Mouse (Mus musculus): Measurements from ENCODE around the gene Nr1d1. TPM values are rescaled to one million over a fixed set of nuclear protein-coding genes. Genes with fewer than 3 reads are reported as not detected.

The Nr1d1 gene
- polyA plus RNA-seq, 1 experiment from 2014 or later = 1.9 TPM

- no peaks in the 10 kb centered on the region for H3K27me3 ChIP-seq (ENCODE audit: control insufficient read depth, insufficient read depth, low read length)
- H3K9ac ChIP-seq (ENCODE audit: low read length) = no peak overlapping the region
- peaks cover 40% of the 10 kb centered on the region for H3K4me1 ChIP-seq (ENCODE audit: control insufficient read depth, insufficient read depth, low read length)
- H3K4me3 ChIP-seq (ENCODE audit: low read depth, low read length) = no peak overlapping the region
- no peak overlapping the region for H3K27ac ChIP-seq (ENCODE audit: low read depth, low read length)
- H3K4me2 ChIP-seq (ENCODE audit: low read depth) = no peak overlapping the region
- no peaks in the 10 kb centered on the region for H3K36me3 ChIP-seq (ENCODE audit: control insufficient read depth, insufficient read depth, low read length)
- no peak for DNase-seq (ENCODE audit: low spot score)
- H3K9me3 ChIP-seq (ENCODE audit: control insufficient read depth, low read length) = no peaks in the 10 kb centered on the region
- WGBS = 93% methylated on average over 10 of the region's 10 CpGs
- no peak for ATAC-seq (ENCODE audit: insufficient read depth, low FRiP score, low TSS enrichment)
These were observed 22.5 kb downstream of the Nr1d1 start for GRCm38 (mm10) chr11:98752562-98753140.

- 47% methylated on average over 6 of the region's 6 CpGs for WGBS
- Histone ChIP-seq H3K9me3 (ENCODE audit: control insufficient read depth, low read length) (no peaks in the 10 kb centered on the region), H3K9ac (ENCODE audit: low read length) (peak overlapping the region; percentile 18; the same call in 1 of the 2 replicates), H3K27ac (ENCODE audit: low read depth, low read length) (peak overlapping the region; percentile 1), H3K27me3 (ENCODE audit: control insufficient read depth, insufficient read depth, low read length) (no peaks in the 10 kb centered on the region), H3K4me1 (ENCODE audit: control insufficient read depth, insufficient read depth, low read length) (peaks cover 52% of the 10 kb centered on the region), H3K36me3 (ENCODE audit: control insufficient read depth, insufficient read depth, low read length) (no peaks in the 10 kb centered on the region), H3K4me2 (ENCODE audit: low read depth) (no peak overlapping the region), H3K4me3 (ENCODE audit: low read depth, low read length) (no peak overlapping the region)
- no peak for DNase-seq (ENCODE audit: low spot score)
- ATAC-seq (ENCODE audit: insufficient read depth, low FRiP score, low TSS enrichment) = no peak
These were observed 23.8 kb downstream of the Nr1d1 start for GRCm38 (mm10) chr11:98751221-98751782.

- Histone ChIP-seq H3K9me3 (ENCODE audit: control insufficient read depth, low read length) (no peaks in the 10 kb centered on the region), H3K27ac (ENCODE audit: low read depth, low read length) (peak overlapping the region; percentile 77), H3K27me3 (ENCODE audit: control insufficient read depth, insufficient read depth, low read length) (no peaks in the 10 kb centered on the region), H3K4me3 (ENCODE audit: low read depth, low read length) (no peak overlapping the region), H3K36me3 (ENCODE audit: control insufficient read depth, insufficient read depth, low read length) (no peaks in the 10 kb centered on the region), H3K4me2 (ENCODE audit: low read depth) (no peak overlapping the region), H3K4me1 (ENCODE audit: control insufficient read depth, insufficient read depth, low read length) (peaks cover 53% of the 10 kb centered on the region), H3K9ac (ENCODE audit: low read length) (0 out of 2 replicates have a peak overlapping the region, but pooled peaks have one; percentile 7)
- DNase-seq (ENCODE audit: low spot score) (no peak), ATAC-seq (ENCODE audit: insufficient read depth, low FRiP score, low TSS enrichment) (peak; percentile 29; the same call in 1 of the 2 replicates)
- WGBS = 47% methylated on average over 17 of the region's 17 CpGs
These were observed 24.6 kb downstream of the Nr1d1 start for GRCm38 (mm10) chr11:98750351-98751201.

- Histone ChIP-seq H3K4me3 (ENCODE audit: low read depth, low read length) (no peak overlapping the region), H3K4me2 (ENCODE audit: low read depth) (no peak overlapping the region), H3K9ac (ENCODE audit: low read length) (peak overlapping the region; percentile 42), H3K9me3 (ENCODE audit: control insufficient read depth, low read length) (no peaks in the 10 kb centered on the region), H3K4me1 (ENCODE audit: control insufficient read depth, insufficient read depth, low read length) (peaks cover 58% of the 10 kb centered on the region), H3K27ac (ENCODE audit: low read depth, low read length) (peak overlapping the region; percentile 77), H3K36me3 (ENCODE audit: control insufficient read depth, insufficient read depth, low read length) (no peaks in the 10 kb centered on the region), H3K27me3 (ENCODE audit: control insufficient read depth, insufficient read depth, low read length) (no peaks in the 10 kb centered on the region)
- 47% methylated on average over 5 of the region's 5 CpGs for WGBS
- ATAC-seq (ENCODE audit: insufficient read depth, low FRiP score, low TSS enrichment) (no peak), DNase-seq (ENCODE audit: low spot score) (no peak)
These were observed 25.4 kb downstream of the Nr1d1 start for GRCm38 (mm10) chr11:98749716-98750115.

GRCm38 (mm10) chr11:98748506-98749416 lies 26.4 kb downstream of the Nr1d1 start:
- DNase-seq (ENCODE audit: low spot score) (peak; percentile 59), ATAC-seq (ENCODE audit: insufficient read depth, low FRiP score, low TSS enrichment) (peak; percentile 48; the same call in 1 of the 2 replicates)
- H3K27ac ChIP-seq (ENCODE audit: low read depth, low read length) = peak overlapping the region; percentile 77
- H3K36me3 ChIP-seq (ENCODE audit: control insufficient read depth, insufficient read depth, low read length) = no peaks in the 10 kb centered on the region
- no peaks in the 10 kb centered on the region for H3K27me3 ChIP-seq (ENCODE audit: control insufficient read depth, insufficient read depth, low read length)
- H3K4me1 ChIP-seq (ENCODE audit: control insufficient read depth, insufficient read depth, low read length) = peaks cover 67% of the 10 kb centered on the region
- H3K9me3 ChIP-seq (ENCODE audit: control insufficient read depth, low read length) = no peaks in the 10 kb centered on the region
- no peak overlapping the region for H3K4me2 ChIP-seq (ENCODE audit: low read depth)
- H3K9ac ChIP-seq (ENCODE audit: low read length) = peak overlapping the region; percentile 42
- no peak overlapping the region for H3K4me3 ChIP-seq (ENCODE audit: low read depth, low read length)
- 27% methylated on average over 15 of the region's 15 CpGs for WGBS

GRCm38 (mm10) chr11:98747804-98748505 lies 27.2 kb downstream of the Nr1d1 start:
- H3K36me3 ChIP-seq (ENCODE audit: control insufficient read depth, insufficient read depth, low read length) = no peaks in the 10 kb centered on the region
- H3K9me3 ChIP-seq (ENCODE audit: control insufficient read depth, low read length) = no peaks in the 10 kb centered on the region
- WGBS = 29% methylated on average over 6 of the region's 6 CpGs
- H3K27ac ChIP-seq (ENCODE audit: low read depth, low read length) = peak overlapping the region; percentile 83
- peak overlapping the region; percentile 14; the same call in 1 of the 2 replicates for H3K4me2 ChIP-seq (ENCODE audit: low read depth)
- ATAC-seq (ENCODE audit: insufficient read depth, low FRiP score, low TSS enrichment) = no peak
- no peak overlapping the region for H3K4me3 ChIP-seq (ENCODE audit: low read depth, low read length)
- DNase-seq (ENCODE audit: low spot score) = no peak
- H3K4me1 ChIP-seq (ENCODE audit: control insufficient read depth, insufficient read depth, low read length) = peaks cover 75% of the 10 kb centered on the region
- peak overlapping the region; percentile 37 for H3K9ac ChIP-seq (ENCODE audit: low read length)
- H3K27me3 ChIP-seq (ENCODE audit: control insufficient read depth, insufficient read depth, low read length) = no peaks in the 10 kb centered on the region

- ATAC-seq (ENCODE audit: insufficient read depth, low FRiP score, low TSS enrichment) = no peak
- Histone ChIP-seq H3K9ac (ENCODE audit: low read length) (peak overlapping the region; percentile 42), H3K36me3 (ENCODE audit: control insufficient read depth, insufficient read depth, low read length) (no peaks in the 10 kb centered on the region), H3K9me3 (ENCODE audit: control insufficient read depth, low read length) (no peaks in the 10 kb centered on the region), H3K4me3 (ENCODE audit: low read depth, low read length) (peak overlapping the region; percentile 15), H3K27me3 (ENCODE audit: control insufficient read depth, insufficient read depth, low read length) (no peaks in the 10 kb centered on the region), H3K4me1 (ENCODE audit: control insufficient read depth, insufficient read depth, low read length) (peaks cover 81% of the 10 kb centered on the region), H3K4me2 (ENCODE audit: low read depth) (peak overlapping the region; percentile 41), H3K27ac (ENCODE audit: low read depth, low read length) (peak overlapping the region; percentile 68)
- DNase-seq (ENCODE audit: low spot score) = peak; percentile 80
- WGBS = 8% methylated on average over 19 of the region's 19 CpGs
These were observed 28.1 kb downstream of the Nr1d1 start for GRCm38 (mm10) chr11:98746855-98747693.
